Comparison of ENCODE assay signal across 28 mouse cellular contexts in the genomic region with DNA sequence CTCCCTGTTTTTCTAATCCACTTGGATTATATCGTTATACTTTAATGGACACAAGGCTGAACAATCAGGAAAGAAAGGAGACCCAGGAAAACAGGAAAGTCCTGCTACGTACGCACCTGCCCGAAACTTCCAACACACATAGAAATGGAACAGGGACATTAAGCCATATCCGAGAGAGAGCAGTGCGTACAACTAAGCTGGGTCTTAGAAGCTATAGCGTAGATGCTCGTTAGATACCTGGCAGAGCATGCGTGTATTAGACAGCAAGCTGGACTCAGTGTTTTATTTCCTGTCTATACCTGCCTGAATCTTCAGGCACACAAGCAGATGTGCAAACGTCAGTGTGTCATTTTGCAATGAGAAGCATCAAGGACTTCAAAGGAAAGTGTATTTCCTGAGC.
DNase-seq lines count a peak whose midpoint lies in the region; ATAC-seq and TF ChIP-seq lines count a peak whose summit lies in the region.
"Had no signal": no experiment of that assay in that cellular context is flagged by ENCODE, and none has a peak within 500 bp of the region (broad histone marks: within the 10 kb centered on the region; RNA-seq: fewer than 3 reads in every experiment).

No protein-coding gene starts in this region.

- H3K4me2 ChIP-seq in forebrain, embryonic 13.5 days, result peak overlapping the region; percentile 8; the same call in 1 of the 2 replicates
- no peak overlapping the region for H3K4me2 ChIP-seq in forebrain, embryonic 16.5 days (ENCODE audit: low read length)
- H3K4me2 ChIP-seq in embryonic facial prominence, embryonic 14.5 days (ENCODE audit: low read depth, low read length), result no peak overlapping the region
- H3K4me2 ChIP-seq in stomach, postnatal 0 days (replicated peaks; ENCODE audit: low read depth), result no peak overlapping the region; the same call in 1 of the 2 replicates
- H3K4me2 ChIP-seq in hindbrain, embryonic 14.5 days (replicated peaks), result no peak overlapping the region
- H3K4me2 ChIP-seq: forebrain, embryonic 15.5 days; heart, embryonic 13.5 days; hindbrain, embryonic 13.5 days had no signal

- no peak for TF ChIP-seq CTCF in stomach, postnatal 0 days (IDR thresholded peaks at IDR 0.05; ENCODE audit: low read depth)

- H3K27ac ChIP-seq in forebrain, embryonic 13.5 days, result no peak overlapping the region
- no peak overlapping the region for H3K27ac ChIP-seq in forebrain, embryonic 16.5 days (ENCODE audit: low read length)
- H3K27ac ChIP-seq in embryonic facial prominence, embryonic 14.5 days (replicated peaks; ENCODE audit: low read depth, low read length), result no peak overlapping the region
- H3K27ac ChIP-seq in stomach, postnatal 0 days (replicated peaks), result peak overlapping the region; percentile 40; the same call in 1 of the 2 replicates
- H3K27ac ChIP-seq in hindbrain, embryonic 14.5 days, result no peak overlapping the region
- H3K27ac ChIP-seq: forebrain, embryonic 15.5 days; heart, adult 2 months; heart, embryonic 10.5 days; heart, embryonic 13.5 days; hindbrain, embryonic 13.5 days; hindbrain, postnatal 0 days had no signal

- no peaks in the 10 kb centered on the region for H3K27me3 ChIP-seq in forebrain, embryonic 13.5 days
- no peaks in the 10 kb centered on the region for H3K27me3 ChIP-seq in forebrain, embryonic 16.5 days (replicated peaks; ENCODE audit: control insufficient read depth, insufficient read depth, low read length)
- H3K27me3 ChIP-seq in embryonic facial prominence, embryonic 14.5 days (replicated peaks; ENCODE audit: control insufficient read depth, insufficient read depth, low read length), result no peaks in the 10 kb centered on the region
- no peaks in the 10 kb centered on the region for H3K27me3 ChIP-seq in stomach, postnatal 0 days (ENCODE audit: control insufficient read depth, insufficient read depth, low read length)
- no peaks in the 10 kb centered on the region for H3K27me3 ChIP-seq in hindbrain, embryonic 14.5 days (ENCODE audit: control insufficient read depth, insufficient read depth, low read length)
- H3K27me3 ChIP-seq: CH12.LX; forebrain, embryonic 15.5 days; heart, embryonic 13.5 days; hindbrain, embryonic 13.5 days; Patski had no signal

- H3K4me3 ChIP-seq in forebrain, embryonic 13.5 days, result no peak overlapping the region
- no peak overlapping the region for H3K4me3 ChIP-seq in forebrain, embryonic 16.5 days (replicated peaks; ENCODE audit: low read length)
- no peak overlapping the region for H3K4me3 ChIP-seq in embryonic facial prominence, embryonic 14.5 days (ENCODE audit: low read depth, low read length)
- no peak overlapping the region for H3K4me3 ChIP-seq in stomach, postnatal 0 days (ENCODE audit: low read depth, low read length)
- no peak overlapping the region for H3K4me3 ChIP-seq in hindbrain, embryonic 14.5 days (replicated peaks; ENCODE audit: low read length)
- H3K4me3 ChIP-seq: forebrain, embryonic 15.5 days; heart, adult 2 months; heart, embryonic 10.5 days; heart, embryonic 13.5 days; hindbrain, embryonic 13.5 days had no signal

- DNase-seq in embryonic facial prominence, embryonic 14.5 days (ENCODE audit: low spot score), result peak; percentile 54
- peak; percentile 73 for DNase-seq in fat pad, adult 2 months (ENCODE audit: extremely low read depth, low read depth, low spot score)
- no peak for DNase-seq in stomach, postnatal 0 days (ENCODE audit: low spot score)
- DNase-seq in adrenal gland, postnatal 10 days, result no peak
- DNase-seq in hindbrain, embryonic 14.5 days (ENCODE audit: low spot score), result no peak
- DNase-seq: adrenal gland, postnatal 14 days; B cell, adult 2 months; cerebellum, adult 11 months; cerebellum, adult 2 months; cerebellum, postnatal 10 days; cerebellum, postnatal 36 days; embryo, embryonic 11 days; gastrocnemius, postnatal 10 days; heart, adult 2 months; heart, postnatal 14 days; kidney, adult 18-20 months had no signal

- H3K9me3 ChIP-seq in forebrain, embryonic 13.5 days (replicated peaks), result no peaks in the 10 kb centered on the region
- no peaks in the 10 kb centered on the region for H3K9me3 ChIP-seq in forebrain, embryonic 16.5 days (ENCODE audit: control insufficient read depth, low read length)
- no peaks in the 10 kb centered on the region for H3K9me3 ChIP-seq in embryonic facial prominence, embryonic 14.5 days (ENCODE audit: control insufficient read depth, low read length)
- H3K9me3 ChIP-seq in stomach, postnatal 0 days (ENCODE audit: control insufficient read depth, low read length), result no peaks in the 10 kb centered on the region
- no peaks in the 10 kb centered on the region for H3K9me3 ChIP-seq in hindbrain, embryonic 14.5 days (ENCODE audit: control insufficient read depth, low read length)
- H3K9me3 ChIP-seq: forebrain, embryonic 15.5 days; heart, embryonic 10.5 days; heart, embryonic 13.5 days; hindbrain, embryonic 13.5 days had no signal

- ATAC-seq in forebrain, embryonic 13.5 days, result no peak
- no peak for ATAC-seq in forebrain, embryonic 16.5 days
- peak; percentile 80 for ATAC-seq in embryonic facial prominence, embryonic 14.5 days (ENCODE audit: low read depth)
- ATAC-seq in stomach, postnatal 0 days (ENCODE audit: low FRiP score, low TSS enrichment), result no peak
- ATAC-seq in hindbrain, embryonic 14.5 days (ENCODE audit: low FRiP score), result no peak
- ATAC-seq: forebrain, embryonic 15.5 days; hindbrain, postnatal 0 days; inflammation-experienced regulatory T-cells, adult 6 months; intestine, embryonic 16.5 days; Patski had no signal

- peaks cover 15% of the 10 kb centered on the region for H3K4me1 ChIP-seq in forebrain, embryonic 13.5 days
- 0 out of 2 replicates have a peak, but pooled peaks cover 6% of the 10 kb centered on the region for H3K4me1 ChIP-seq in forebrain, embryonic 16.5 days (replicated peaks; ENCODE audit: control insufficient read depth, insufficient read depth, low read length)
- H3K4me1 ChIP-seq in embryonic facial prominence, embryonic 14.5 days (ENCODE audit: control insufficient read depth, insufficient read depth, low read length), result no peaks in the 10 kb centered on the region
- no peaks in the 10 kb centered on the region for H3K4me1 ChIP-seq in stomach, postnatal 0 days (replicated peaks; ENCODE audit: control insufficient read depth, insufficient read depth)
- peaks cover 4% of the 10 kb centered on the region for H3K4me1 ChIP-seq in hindbrain, embryonic 14.5 days (replicated peaks; ENCODE audit: control insufficient read depth, insufficient read depth, low read length)

- WGBS in forebrain, embryonic 13.5 days, result 77% methylated on average over 10 of the region's 10 CpGs
- 71% methylated on average over 10 of the region's 10 CpGs for WGBS in forebrain, embryonic 16.5 days
- 67% methylated on average over 10 of the region's 10 CpGs for WGBS in embryonic facial prominence, embryonic 14.5 days
- WGBS in stomach, postnatal 0 days, result 66% methylated on average over 10 of the region's 10 CpGs
- 83% methylated on average over 10 of the region's 10 CpGs for WGBS in hindbrain, embryonic 14.5 days

- no peak overlapping the region for H3K9ac ChIP-seq in forebrain, embryonic 13.5 days
- no peak overlapping the region for H3K9ac ChIP-seq in forebrain, embryonic 16.5 days (replicated peaks; ENCODE audit: low read depth, low read length)
- no peak overlapping the region for H3K9ac ChIP-seq in embryonic facial prominence, embryonic 14.5 days (ENCODE audit: low read depth, low read length)
- H3K9ac ChIP-seq in stomach, postnatal 0 days (ENCODE audit: low read length), result no peak overlapping the region
- no peak overlapping the region for H3K9ac ChIP-seq in hindbrain, embryonic 14.5 days
- H3K9ac ChIP-seq: forebrain, embryonic 15.5 days; heart, embryonic 13.5 days; hindbrain, embryonic 13.5 days had no signal

- H3K36me3 ChIP-seq in forebrain, embryonic 13.5 days (ENCODE audit: poor library complexity, severe bottlenecking), result no peaks in the 10 kb centered on the region
- no peaks in the 10 kb centered on the region for H3K36me3 ChIP-seq in forebrain, embryonic 16.5 days (ENCODE audit: control insufficient read depth, insufficient read depth)
- H3K36me3 ChIP-seq in embryonic facial prominence, embryonic 14.5 days (ENCODE audit: control insufficient read depth, insufficient read depth, low read length), result no peaks in the 10 kb centered on the region
- H3K36me3 ChIP-seq in stomach, postnatal 0 days (ENCODE audit: control insufficient read depth, insufficient read depth, low read length), result no peaks in the 10 kb centered on the region
- H3K36me3 ChIP-seq in hindbrain, embryonic 14.5 days (replicated peaks; ENCODE audit: control insufficient read depth, insufficient read depth), result no peaks in the 10 kb centered on the region
- H3K36me3 ChIP-seq: forebrain, embryonic 15.5 days; G1E; heart, embryonic 10.5 days; heart, embryonic 13.5 days; hindbrain, embryonic 13.5 days had no signal

- peak; percentile 40 for TF ChIP-seq EP300 in stomach, postnatal 0 days (optimal IDR thresholded peaks at IDR 0.05)

Comparison
In these comparisons a context has a peak if more than half of its experiments do, and no peak if none do; other contexts are left out.
1. DNase-seq: peak in embryonic facial prominence, embryonic 14.5 days (single experiment) and fat pad, adult 2 months (single experiment); none in stomach, postnatal 0 days (single experiment), adrenal gland, postnatal 10 days (single experiment) and hindbrain, embryonic 14.5 days (single experiment).